Mouse (Mus musculus): Measurements from ENCODE around the gene Lexm.

Lexm gene

GRCm38 (mm10) chr4:106622712-106623111, 5.7 kb upstream of the Lexm start:
- DNase-seq, result no peak

- peak; percentile 86 to 90 for DNase-seq
Observed at GRCm38 (mm10) chr4:106622030-106622493, 5.0 kb upstream of the Lexm start, which contains the start of gene Ttc22. Gene Ttc22 (plus strand): TSS chr4:106622432.

DNA sequence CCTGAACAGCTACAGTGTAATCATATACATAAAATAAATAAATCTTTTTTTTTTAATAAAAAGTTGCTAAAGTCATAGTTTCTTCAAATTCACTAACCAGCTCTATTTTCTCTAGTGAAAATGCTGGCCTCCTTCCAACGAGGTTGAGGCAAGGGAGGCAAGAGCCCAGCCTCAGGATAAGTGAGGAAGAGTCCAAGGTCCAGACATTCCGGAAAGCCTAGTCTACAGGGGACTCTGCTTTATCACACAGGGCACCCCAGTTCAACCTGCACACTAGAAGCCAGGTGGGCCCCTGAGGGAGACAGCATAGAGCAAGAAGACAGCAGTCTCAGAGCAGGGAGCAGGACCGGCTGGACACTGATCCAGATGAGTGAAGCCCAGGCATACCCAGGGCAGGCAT, 4.4 kb upstream of the Lexm start:
- peak; percentile 70 to 76 for DNase-seq

DNA sequence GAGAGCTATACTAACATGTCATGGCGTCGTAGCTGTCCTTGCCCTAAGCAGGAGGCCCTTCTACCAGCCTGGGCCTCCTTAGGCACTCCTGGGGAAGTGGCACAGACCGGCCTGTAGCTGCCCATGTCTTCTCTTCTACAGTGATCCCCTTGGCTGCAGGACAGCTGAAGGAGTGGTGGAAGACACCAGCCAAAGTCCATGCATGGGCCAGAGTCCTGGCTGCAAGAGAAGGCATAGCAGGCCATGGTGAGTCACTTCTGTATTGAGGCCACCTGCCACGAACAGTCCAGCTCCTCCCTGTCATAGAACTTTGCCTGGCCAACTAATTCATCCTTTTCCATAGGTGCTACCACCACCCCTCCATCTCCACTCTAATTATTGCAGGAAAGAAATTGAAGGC, 1.9 kb upstream of the Lexm start:
- peak in 1 of 2 experiments; percentile 48 for DNase-seq

DNA sequence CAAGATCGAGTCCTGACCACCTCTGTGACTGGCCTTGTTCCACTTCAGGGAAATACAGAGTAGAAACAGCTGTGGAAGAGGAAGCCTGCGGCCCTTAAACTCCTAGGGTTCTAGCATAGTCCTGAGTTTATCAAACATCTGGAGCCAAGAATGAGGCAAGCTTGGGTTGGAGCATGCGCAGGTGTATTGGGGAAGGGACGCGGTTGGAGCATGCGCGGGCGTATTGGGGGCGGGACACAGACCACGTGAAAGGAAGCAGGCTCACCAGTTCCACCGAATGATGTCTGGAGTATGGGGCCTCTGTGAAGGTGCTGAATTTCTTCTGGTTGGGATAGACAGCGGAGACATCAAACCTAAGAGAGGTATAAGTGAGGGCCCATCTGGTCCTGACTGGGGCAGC, 1.4 kb downstream of the Lexm start:
- DNase-seq, result no peak

DNA sequence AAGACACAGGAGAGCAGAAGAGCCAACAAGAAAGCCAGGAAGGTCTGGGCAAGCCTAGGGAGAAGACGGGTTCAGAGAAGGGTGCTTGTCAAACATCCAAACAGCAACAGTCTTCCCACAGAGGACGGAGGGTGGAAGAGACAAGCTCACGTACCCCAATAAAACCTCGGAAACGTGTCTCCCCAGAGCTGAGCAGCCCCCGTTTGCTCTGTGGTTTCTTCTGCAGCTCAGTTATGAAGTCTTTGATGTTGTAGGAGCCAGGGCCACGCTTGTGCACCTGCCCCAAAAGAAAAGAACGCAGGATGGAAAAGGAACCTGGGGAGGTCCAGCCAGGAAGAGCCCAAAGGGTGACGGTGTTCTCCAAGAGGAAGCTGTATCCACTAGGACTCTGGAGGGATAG, 2.2 kb downstream of the Lexm start:
- DNase-seq, result no peak

- DNase-seq, result peak; percentile 55 to 82
Observed at GRCm38 (mm10) chr4:106614180-106614797, 2.8 kb downstream of the Lexm start.

GRCm38 (mm10) chr4:106613560-106613959, 3.5 kb downstream of the Lexm start:
- peak in 1 of 2 experiments; percentile 34 for DNase-seq

DNA sequence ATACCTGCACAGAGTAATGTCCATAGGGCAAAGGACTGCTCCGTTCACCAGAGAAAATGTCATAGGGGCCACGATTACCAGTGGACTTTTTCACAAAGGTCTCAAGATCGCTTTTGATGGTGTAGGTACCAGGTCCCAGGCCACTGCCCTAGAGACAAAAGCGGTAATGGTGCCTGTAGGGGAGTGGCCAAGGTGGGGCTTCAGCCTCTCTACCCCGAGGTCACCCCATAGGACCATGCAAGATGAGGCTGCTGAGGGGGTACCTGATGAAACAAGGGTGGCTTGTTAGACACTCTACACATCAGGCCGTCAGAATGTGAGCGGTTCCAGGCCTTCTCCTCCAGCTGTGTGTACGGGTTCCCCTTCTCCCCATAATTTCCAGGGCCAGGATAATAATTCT, 3.9 kb downstream of the Lexm start:
- no peak for DNase-seq

- DNase-seq, result peak; percentile 51 to 53
Observed at GRCm38 (mm10) chr4:106607905-106608304, 9.1 kb downstream of the Lexm start.

DNA sequence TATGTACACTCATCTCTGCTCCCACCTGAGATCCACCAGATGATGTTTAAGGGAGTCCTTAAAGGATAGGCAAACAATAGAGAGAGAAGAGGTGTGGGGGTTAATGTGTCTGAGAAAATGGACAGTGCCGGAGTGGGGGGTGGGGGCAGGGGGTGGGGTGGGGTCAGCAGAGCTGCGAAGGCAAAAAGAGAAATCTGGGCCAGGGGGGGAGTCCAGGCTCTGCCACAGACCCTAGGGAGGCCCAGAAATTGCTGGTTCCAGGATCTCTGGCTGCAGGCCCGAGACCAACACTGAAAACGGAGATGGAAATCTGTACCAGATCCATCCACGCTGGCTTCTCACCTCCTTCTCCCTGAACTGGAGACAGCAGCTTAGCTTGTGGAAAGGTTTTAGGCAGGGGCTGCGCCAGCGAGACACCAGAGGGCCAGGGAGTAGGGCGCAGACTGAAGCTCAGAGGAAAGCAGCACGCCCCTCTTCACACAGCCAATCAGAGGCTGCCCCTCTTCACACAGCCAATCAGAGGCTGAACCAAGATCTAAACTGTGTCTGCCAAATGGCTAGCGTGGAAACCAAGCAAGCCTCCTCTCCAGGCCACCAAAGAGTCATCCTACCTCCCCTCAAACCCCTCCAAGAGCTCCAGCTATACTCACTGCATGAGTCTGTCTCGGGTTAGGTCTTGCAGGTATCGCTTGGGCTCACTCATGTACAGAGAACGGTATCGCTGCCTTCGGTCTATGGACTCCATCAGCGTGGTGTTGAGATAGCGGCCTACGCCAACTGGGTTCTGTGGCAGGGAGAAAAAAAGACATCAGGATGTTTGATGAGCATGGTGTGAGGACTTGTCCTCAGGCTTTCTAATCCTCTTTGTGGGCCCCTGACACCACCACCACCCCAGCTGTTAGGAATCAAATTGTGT, 10.1 kb downstream of the Lexm start:
- no peak for DNase-seq

DNA sequence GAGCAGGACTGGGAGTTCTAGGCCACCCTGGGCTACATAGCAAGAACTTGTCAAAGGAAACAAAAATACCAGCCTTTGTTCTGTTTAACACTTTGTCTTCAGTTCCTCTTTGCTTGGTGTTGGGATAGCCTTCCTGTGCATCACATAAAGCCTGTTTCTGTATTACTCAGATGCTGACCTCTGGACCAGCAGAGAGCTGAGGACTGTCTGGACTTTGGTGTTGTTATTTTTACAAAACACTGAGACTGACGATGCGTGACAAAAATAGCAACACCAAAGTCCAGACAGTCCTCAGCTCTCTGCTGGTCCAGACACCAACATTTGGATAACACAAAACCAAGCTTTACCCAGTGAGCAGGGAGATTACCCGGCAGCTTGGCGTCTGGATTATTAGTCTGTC, 16.3 kb downstream of the Lexm start:
- DNase-seq, result peak; percentile 60 to 83

- peak in 1 of 2 experiments; percentile 49 for DNase-seq
Observed at GRCm38 (mm10) chr4:106599415-106599814, 17.6 kb downstream of the Lexm start.

- DNase-seq, result no peak
Observed at GRCm38 (mm10) chr4:106597741-106598140, 19.3 kb downstream of the Lexm start.

- no peak for DNase-seq
Observed at GRCm38 (mm10) chr4:106597055-106597454, 20.0 kb downstream of the Lexm start.

- peak in 1 of 2 experiments; percentile 46 for DNase-seq
Observed at GRCm38 (mm10) chr4:106596200-106596599, 20.8 kb downstream of the Lexm start.

DNA sequence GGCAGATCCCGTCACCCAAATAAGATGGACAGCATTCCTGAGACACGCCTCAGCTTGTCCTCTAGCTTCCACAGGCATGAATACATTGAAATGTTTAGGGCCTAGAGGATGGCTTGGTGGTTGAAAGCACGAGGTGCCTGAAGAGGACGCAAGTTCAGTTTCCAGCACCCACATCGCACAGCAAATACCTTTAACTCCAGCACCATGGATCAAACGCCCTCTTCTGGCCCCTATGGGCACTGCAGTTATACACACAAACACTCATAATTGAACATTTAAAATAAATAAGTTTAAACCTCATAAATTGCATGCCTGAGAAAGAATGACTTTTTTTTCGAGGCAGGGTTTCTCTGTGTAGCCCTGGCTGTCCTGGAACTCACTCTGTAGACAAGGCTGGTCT, 23.4 kb downstream of the Lexm start:
- peak in 1 of 2 experiments; percentile 42 for DNase-seq

DNA sequence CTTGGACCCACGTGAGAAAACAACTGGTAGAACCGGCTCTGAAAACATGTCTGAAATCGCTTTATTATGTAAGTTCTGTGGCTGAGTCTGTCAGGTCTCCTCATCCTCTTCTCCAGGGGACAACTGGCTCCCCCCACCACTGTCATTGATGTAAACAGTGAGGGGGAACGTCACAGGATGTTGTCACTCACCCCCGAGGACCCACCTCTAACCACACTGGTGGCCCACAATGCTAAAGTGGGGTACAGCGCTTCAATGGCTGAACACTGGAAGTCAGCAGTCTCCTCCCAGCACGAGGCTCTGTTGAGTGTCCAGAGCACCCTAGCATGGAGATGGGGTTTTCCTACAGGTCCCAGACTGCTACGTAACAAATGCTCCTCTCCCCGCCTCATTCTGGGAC, 26.2 kb downstream of the Lexm start:
- no peak for DNase-seq

GRCm38 (mm10) chr4:106590142-106590541, 26.9 kb downstream of the Lexm start:
- DNase-seq, result peak; percentile 42 to 47

DNA sequence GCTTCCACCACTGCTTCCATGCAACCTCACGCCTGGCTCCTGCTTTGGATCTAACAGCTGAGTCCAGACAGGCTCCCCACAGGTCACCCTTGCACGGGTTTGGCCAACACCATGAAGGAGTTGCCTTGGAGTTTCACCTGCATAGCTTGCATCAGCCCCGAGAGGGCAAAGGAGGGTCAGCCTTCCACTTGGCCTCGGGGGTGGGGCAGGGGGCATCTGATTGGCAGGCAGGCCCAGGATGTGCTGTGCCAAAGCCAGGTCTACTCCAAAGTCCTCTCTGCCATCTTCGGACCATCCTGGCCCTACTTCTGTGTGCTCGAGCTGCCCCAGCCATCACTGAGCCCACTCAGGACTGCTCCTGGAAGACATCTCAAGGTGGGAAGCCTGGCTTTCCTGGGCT, 30.0 kb downstream of the Lexm start:
- DNase-seq, result peak; percentile 89

DNA sequence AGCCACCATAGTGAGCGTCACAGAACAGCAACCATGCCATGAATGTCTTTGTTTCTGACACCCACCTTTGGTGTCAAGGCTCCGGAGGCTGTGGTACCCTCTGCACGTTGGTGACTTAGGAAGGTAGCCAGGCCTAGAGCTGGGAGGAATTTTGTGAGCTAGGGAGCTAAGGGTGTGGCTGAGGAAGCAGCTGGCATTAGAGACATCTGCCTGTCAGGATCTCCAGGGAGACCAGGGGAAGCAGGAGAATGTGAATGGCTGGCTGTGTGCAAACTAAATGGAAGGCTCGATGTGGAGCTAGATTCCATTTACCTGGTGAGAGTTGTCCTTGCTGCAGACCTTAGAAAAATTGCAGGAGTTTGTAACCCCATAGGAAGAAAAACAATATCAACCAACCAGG, 32.4 kb downstream of the Lexm start:
- DNase-seq, result no peak

DNA sequence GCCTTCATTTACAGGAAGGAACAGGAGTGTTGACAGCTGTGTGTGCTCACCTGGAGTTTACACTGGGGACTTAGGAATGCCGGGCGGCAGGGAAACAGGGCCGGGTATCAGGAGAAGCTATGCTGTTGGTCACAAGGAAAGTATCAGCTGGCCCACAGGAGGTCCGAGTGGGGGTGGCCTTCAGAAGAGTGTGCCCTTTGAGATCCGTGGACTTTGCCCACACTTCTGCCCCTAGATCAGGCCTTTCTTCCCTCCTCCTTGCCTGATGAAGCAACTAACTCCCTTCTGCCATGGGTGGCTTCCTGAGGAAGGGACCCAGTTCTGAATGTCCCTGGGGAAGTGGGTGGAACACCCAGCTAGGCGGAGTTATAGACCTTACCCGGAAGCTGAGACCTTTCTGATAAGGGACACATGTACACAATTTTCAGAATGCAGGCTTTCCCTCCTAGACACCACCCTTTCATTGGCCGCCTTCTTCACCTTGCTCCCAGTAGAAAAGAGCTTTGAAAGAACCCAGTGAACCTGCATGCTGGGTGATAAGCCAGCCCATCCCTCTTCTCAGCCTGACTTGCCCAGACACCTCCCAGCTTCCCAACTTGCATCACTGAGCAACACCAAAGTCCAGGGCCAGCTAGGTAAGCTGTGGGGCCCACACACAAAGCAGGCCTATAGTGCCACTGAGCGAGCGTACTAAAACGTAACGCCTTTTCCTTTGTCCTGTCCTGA, 34.5 kb downstream of the Lexm start:
- peak; percentile 83 to 90 for DNase-seq

- no peak for DNase-seq
Observed at GRCm38 (mm10) chr4:106581865-106582204, 35.2 kb downstream of the Lexm start.

Measured in kidney, postnatal 36 days (tissue).